Mouse (Mus musculus) B cell, adult 62 days (primary cell): ENCODE measurements around the gene Olfr1324. TPM values are rescaled to one million over a fixed set of nuclear protein-coding genes. Genes with fewer than 3 reads are reported as not detected.

Source experiments
- total RNA-seq: library from RNA; stranded (reverse); gene quantifications from 4 replicates; pipeline ENCODE4 v1.2.4, GENCODE M21; 2023

The Olfr1324 gene
- total RNA-seq = not detected in 4 replicates

DNA sequence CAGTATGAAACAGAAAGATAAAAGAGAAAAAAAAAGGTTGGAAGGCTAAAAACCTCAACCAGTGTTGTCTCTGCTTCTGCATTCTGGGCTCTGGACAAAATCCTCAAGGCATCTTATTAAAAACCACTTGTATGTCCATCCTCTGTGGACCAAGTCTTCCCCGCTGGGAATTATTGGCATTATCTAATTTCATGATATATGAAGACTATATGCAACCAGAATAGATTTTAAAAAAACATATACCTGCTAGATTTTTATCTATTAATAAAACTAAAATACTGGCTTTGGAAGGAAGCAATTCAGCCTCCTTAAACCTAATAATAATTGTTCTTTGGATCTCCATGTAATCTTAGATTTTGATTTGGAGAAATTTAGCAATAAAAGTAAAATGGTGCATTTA is at the start of gene Olfr1324:
Gene Olfr1324, minus strand, starts transcription at position 101 of the 400 bp plus-strand sequence.

